Mouse (Mus musculus) left cerebral cortex, postnatal 10 days (tissue): ENCODE measurements around the gene Vmn1r149. TPM values are rescaled to one million over a fixed set of nuclear protein-coding genes. Genes with fewer than 3 reads are reported as not detected.
"Not testable (repeated sequence)": the region's sequence is repeated elsewhere in the genome, so short reads cannot be mapped to it uniquely, and the experiment has no call there.

ENCODE experiments used
- DNase-seq, 2 experiments: peaks; one replicate each; pipeline ENCODE4 v3.0.0; 2021 to 2022; ENCODE audit warnings: low spot score in 2 of 2, mixed read lengths in 1 of 2; ENCODE audit errors: extremely low spot score in 1 of 2
- intact Hi-C: fragments of 180-260 bp; cut with DNase I; formaldehyde crosslinking; loops from one replicate; pipeline ENCODE4 v1.15.1; 2025
- total RNA-seq, 2 experiments: library from RNA; stranded (reverse); gene quantifications; 2 replicates each; pipeline ENCODE4 v1.2.3; 2021

Vmn1r149 gene
- total RNA-seq: not detected

GRCm38 (mm10) chr7:22438129-22438528, at the start of gene Vmn1r149:
Vmn1r149 (minus strand) TSS chr7:22438229.
- DNase-seq, intact Hi-C loops: not testable (repeated sequence)

GRCm38 (mm10) chr7:22463975-22464374, 25.9 kb upstream of the Vmn1r149 start, which contains the start of gene Gm10665:
Gm10665 (minus strand) TSS chr7:22464075.
- intact Hi-C loops, DNase-seq: not testable (repeated sequence)

- intact Hi-C loops, DNase-seq: not testable (repeated sequence)
Observed at GRCm38 (mm10) chr7:22413283-22413682, 24.7 kb downstream of the Vmn1r149 start, which contains the start of gene Vmn1r148. Vmn1r148 (plus strand) TSS chr7:22413583.

Other genes with a start within 250 kb of the Vmn1r149 start
- not detected for gene Vmn1r143, start 248.9 kb downstream of the Vmn1r149 start, total RNA-seq
- not detected for gene Gm8653, start 237.0 kb downstream of the Vmn1r149 start, total RNA-seq
- gene Gm8453, start 208.7 kb downstream of the Vmn1r149 start, total RNA-seq: not detected
- not detected for gene Gm4187, start 108.5 kb downstream of the Vmn1r149 start, total RNA-seq
- not detected for gene Gm8660, start 67.2 kb downstream of the Vmn1r149 start, total RNA-seq
- gene Vmn1r148, start 24.6 kb downstream of the Vmn1r149 start, total RNA-seq: not detected
- gene Gm10665, start 25.8 kb upstream of the Vmn1r149 start, total RNA-seq: not detected
- not detected for gene Vmn1r151, start 61.4 kb upstream of the Vmn1r149 start, total RNA-seq
- gene Vmn1r152, start 84.7 kb upstream of the Vmn1r149 start, total RNA-seq: not detected
- not detected for gene Gm8677, start 96.7 kb upstream of the Vmn1r149 start, total RNA-seq
- not detected for gene Gm4201, start 127.1 kb upstream of the Vmn1r149 start, total RNA-seq
- gene Gm4565, start 149.9 kb upstream of the Vmn1r149 start, total RNA-seq: not detected
- gene Vmn1r155, start 219.8 kb upstream of the Vmn1r149 start, total RNA-seq: not detected